Mouse (Mus musculus) heart, postnatal 0 days (tissue): ENCODE results near the gene Kcnk5. TPM values are rescaled to one million over a fixed set of nuclear protein-coding genes. Genes with fewer than 3 reads are reported as not detected.

Experiments
- ATAC-seq: fragments of 200-750 bp; cut with Nextera tagmentation; 2 replicates; pipeline ENCODE4 v1.8.0; 2017; ENCODE audit warnings: low read depth, moderate number of reproducible peaks, moderate library complexity; ENCODE audit not compliant: insufficient read depth
- DNase-seq: peaks from one replicate; pipeline ENCODE4 v3.0.0-alpha.2; 2016; ENCODE audit warnings: low spot score
- H3K27ac ChIP-seq: fragments of 300-500 bp; sonication (generic); 2 replicates; pipeline ENCODE4 v1.5.1; 2014; ENCODE audit warnings: low read depth, mild to moderate bottlenecking
- H3K27me3 ChIP-seq: fragments of 300-500 bp; sonication (generic); 2 replicates; pipeline ENCODE4 v1.6.1; 2014; ENCODE audit warnings: low read length, mixed read lengths; ENCODE audit not compliant: control insufficient read depth, insufficient read depth
- H3K36me3 ChIP-seq: fragments of 300-500 bp; sonication (generic); replicated peaks from 2 replicates; pipeline ENCODE4 v1.6.1; 2014; ENCODE audit warnings: low read length, mixed read lengths; ENCODE audit not compliant: control insufficient read depth, insufficient read depth
- H3K4me1 ChIP-seq: fragments of 300-500 bp; sonication (generic); 2 replicates; pipeline ENCODE4 v1.6.1; 2014; ENCODE audit warnings: antibody characterized with exemption; ENCODE audit not compliant: control insufficient read depth, insufficient read depth
- H3K4me2 ChIP-seq: fragments of 300-500 bp; sonication (generic); 2 replicates; pipeline ENCODE4 v1.6.1; 2014; ENCODE audit warnings: low read depth, mild to moderate bottlenecking, low read length, moderate library complexity
- H3K4me3 ChIP-seq: fragments of 300-500 bp; sonication (generic); 2 replicates; pipeline ENCODE4 v1.5.1; 2014; ENCODE audit warnings: low read depth, low read length
- H3K9ac ChIP-seq: fragments of 300-500 bp; sonication (generic); replicated peaks from 2 replicates; pipeline ENCODE4 v1.6.1; 2014; ENCODE audit warnings: low read depth, low read length, mixed read lengths
- H3K9me3 ChIP-seq: fragments of 300-500 bp; sonication (generic); replicated peaks from 2 replicates; pipeline ENCODE4 v1.6.1; 2016; ENCODE audit warnings: low read length; ENCODE audit not compliant: control insufficient read depth
- CTCF ChIP-seq: IDR thresholded peaks from 2 replicates; pipeline ENCODE4 v1.5.1; 2016; ENCODE audit warnings: antibody characterized with exemption, control low read depth, low read depth
- EP300 ChIP-seq: IDR thresholded peaks from 2 replicates; pipeline ENCODE4 v1.6.1; 2016; ENCODE audit warnings: antibody characterized with exemption, low read depth
- WGBS: fragments of 180-500 bp; shearing (Covaris S2); extraction: QIAGEN DNeasy Blood & Tissue Kit; methylation state at CpG from one replicate; pipeline ENCODE4 v1.1.7; 2014; 5-methylcytosine and 5-hydroxymethylcytosine counted together
- polyA plus RNA-seq: library from polyadenylated mRNA; unstranded; fragments of >200 nt; fragmentation: Nextera tagmentation; extraction: Ambion mirVana; gene quantifications from 2 replicates; pipeline ENCODE4 v1.2.1, GENCODE M21; 2015
- total RNA-seq: library from RNA; depleted of rRNA; stranded (reverse); fragments of >200 nt; gene quantifications from 2 replicates; pipeline ENCODE4 v1.2.3, GENCODE M21; 2014; ENCODE audit warnings: low replicate concordance

Kcnk5 gene
- total and polyA plus RNA-seq, 2 experiments from 2014 or later: 0.86 to 1.8 TPM

- ATAC-seq (no peak), DNase-seq (no peak)
- no peak overlapping the region for H3K27ac ChIP-seq
- no peak overlapping the region for H3K4me2 ChIP-seq
- TF ChIP-seq EP300 (no peak), CTCF (no peak)
- no peaks in the 10 kb centered on the region for H3K9me3 ChIP-seq
- H3K9ac ChIP-seq: no peak overlapping the region
- WGBS: 58% methylated on average over 7 of the region's 7 CpGs
- H3K36me3 ChIP-seq: no peaks in the 10 kb centered on the region
- no peaks in the 10 kb centered on the region for H3K27me3 ChIP-seq
- H3K4me3 ChIP-seq: no peak overlapping the region
- H3K4me1 ChIP-seq: no peaks in the 10 kb centered on the region
These were observed 28.3 kb upstream of the Kcnk5 start for GRCm38 (mm10) chr14:20209926-20210325.

DNA sequence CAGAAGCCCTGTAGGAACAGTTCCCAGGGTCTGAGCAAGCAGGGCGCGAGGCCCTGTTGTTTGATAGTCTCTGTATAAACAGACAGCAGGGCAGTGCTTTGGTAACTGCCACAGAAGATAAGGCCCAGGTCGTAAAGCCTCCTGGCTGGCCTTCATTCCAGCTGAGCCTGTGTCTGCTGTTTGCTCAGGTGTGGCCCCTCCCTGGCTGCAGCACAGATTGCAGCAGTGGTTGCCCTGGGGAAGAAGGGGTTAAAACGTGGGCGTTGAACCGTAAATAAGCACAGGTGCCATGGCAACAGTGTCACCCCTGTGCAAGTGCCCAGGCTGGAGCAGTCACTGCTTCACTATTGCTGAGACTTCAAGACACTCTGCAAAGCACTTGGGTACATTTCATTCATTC lies 26.8 kb upstream of the Kcnk5 start:
- H3K4me1 ChIP-seq: no peaks in the 10 kb centered on the region
- peak; percentile 24; the same call in 1 of the 2 replicates for ATAC-seq
- H3K4me2 ChIP-seq: no peak overlapping the region
- TF ChIP-seq EP300 (no peak), CTCF (no peak)
- H3K36me3 ChIP-seq: no peaks in the 10 kb centered on the region
- no peaks in the 10 kb centered on the region for H3K27me3 ChIP-seq
- no peaks in the 10 kb centered on the region for H3K9me3 ChIP-seq
- whole genome bisulfite sequencing: 13% methylated on average over 6 of the region's 6 CpGs
- no peak overlapping the region for H3K9ac ChIP-seq
- DNase-seq: no peak
- H3K4me3 ChIP-seq: no peak overlapping the region
- H3K27ac ChIP-seq: no peak overlapping the region

DNA sequence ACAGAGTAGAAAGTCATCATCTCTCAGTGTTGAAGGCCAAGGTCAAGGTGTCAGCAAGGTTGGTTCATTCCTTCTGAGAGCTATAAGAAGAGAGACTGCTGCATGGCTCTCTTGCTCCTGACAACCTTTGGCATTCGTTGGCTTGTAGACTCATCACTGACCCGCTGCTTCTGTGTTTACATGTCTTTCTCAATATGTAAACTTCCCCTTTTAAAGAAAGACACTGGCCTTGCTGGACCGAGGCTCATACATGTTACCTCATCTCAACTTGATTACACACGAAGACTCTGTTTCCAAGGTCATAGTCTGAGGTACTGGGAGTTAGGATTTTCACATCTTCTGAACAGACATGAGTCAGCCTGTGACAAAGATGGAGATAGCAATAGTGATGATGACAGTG lies 24.1 kb upstream of the Kcnk5 start:
- Histone ChIP-seq H3K4me3 (no peak overlapping the region), H3K9ac (no peak overlapping the region), H3K36me3 (no peaks in the 10 kb centered on the region), H3K4me2 (no peak overlapping the region), H3K4me1 (no peaks in the 10 kb centered on the region), H3K27me3 (no peaks in the 10 kb centered on the region), H3K9me3 (no peaks in the 10 kb centered on the region), H3K27ac (no peak overlapping the region)
- no peak for TF ChIP-seq EP300
- no peak for TF ChIP-seq CTCF
- no peak for ATAC-seq
- no peak for DNase-seq
- WGBS: 80% methylated on average over 4 of the region's 4 CpGs

GRCm38 (mm10) chr14:20203301-20203700 lies 21.7 kb upstream of the Kcnk5 start:
- no peak for ATAC-seq
- no peaks in the 10 kb centered on the region for H3K9me3 ChIP-seq
- H3K4me3 ChIP-seq: no peak overlapping the region
- no peaks in the 10 kb centered on the region for H3K4me1 ChIP-seq
- WGBS: 50% methylated on average over 4 of the region's 4 CpGs
- no peaks in the 10 kb centered on the region for H3K36me3 ChIP-seq
- no peak overlapping the region for H3K9ac ChIP-seq
- H3K4me2 ChIP-seq: no peak overlapping the region
- DNase-seq: no peak
- no peak overlapping the region for H3K27ac ChIP-seq
- TF ChIP-seq CTCF: no peak
- no peak for TF ChIP-seq EP300
- H3K27me3 ChIP-seq: no peaks in the 10 kb centered on the region

DNA sequence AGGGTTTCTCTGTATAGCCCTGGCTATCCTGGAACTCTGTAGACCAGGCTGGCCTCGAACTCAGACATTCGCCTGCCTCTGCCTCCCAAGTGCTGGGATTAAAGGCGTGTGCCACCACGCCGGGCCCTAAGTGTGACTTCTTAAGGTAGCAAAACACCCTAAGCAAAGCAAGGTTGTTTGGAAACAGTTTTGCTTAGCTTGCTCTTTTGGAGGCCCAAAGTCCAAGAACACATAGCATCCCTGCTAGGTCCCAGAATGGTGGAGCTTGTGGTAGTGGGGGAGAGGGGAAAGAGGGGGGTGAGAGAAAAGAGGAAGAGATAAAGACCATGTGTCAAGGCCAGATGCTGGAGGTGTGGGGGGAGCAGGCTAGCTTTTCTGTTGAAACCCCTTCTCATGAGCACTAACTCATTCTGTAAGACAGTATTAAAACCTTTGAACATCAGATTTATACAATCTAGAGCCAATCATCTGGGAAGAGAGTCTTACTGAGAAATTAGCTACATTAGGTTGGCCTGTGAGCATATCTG lies 21.1 kb upstream of the Kcnk5 start:
- no peaks in the 10 kb centered on the region for H3K36me3 ChIP-seq
- no peak overlapping the region for H3K9ac ChIP-seq
- TF ChIP-seq CTCF: no peak
- TF ChIP-seq EP300: no peak
- H3K4me3 ChIP-seq: no peak overlapping the region
- no peak overlapping the region for H3K27ac ChIP-seq
- H3K4me1 ChIP-seq: no peaks in the 10 kb centered on the region
- H3K4me2 ChIP-seq: no peak overlapping the region
- no peaks in the 10 kb centered on the region for H3K9me3 ChIP-seq
- DNase-seq (no peak), ATAC-seq (no peak)
- 89% methylated on average over 5 of the region's 5 CpGs for WGBS
- no peaks in the 10 kb centered on the region for H3K27me3 ChIP-seq

DNA sequence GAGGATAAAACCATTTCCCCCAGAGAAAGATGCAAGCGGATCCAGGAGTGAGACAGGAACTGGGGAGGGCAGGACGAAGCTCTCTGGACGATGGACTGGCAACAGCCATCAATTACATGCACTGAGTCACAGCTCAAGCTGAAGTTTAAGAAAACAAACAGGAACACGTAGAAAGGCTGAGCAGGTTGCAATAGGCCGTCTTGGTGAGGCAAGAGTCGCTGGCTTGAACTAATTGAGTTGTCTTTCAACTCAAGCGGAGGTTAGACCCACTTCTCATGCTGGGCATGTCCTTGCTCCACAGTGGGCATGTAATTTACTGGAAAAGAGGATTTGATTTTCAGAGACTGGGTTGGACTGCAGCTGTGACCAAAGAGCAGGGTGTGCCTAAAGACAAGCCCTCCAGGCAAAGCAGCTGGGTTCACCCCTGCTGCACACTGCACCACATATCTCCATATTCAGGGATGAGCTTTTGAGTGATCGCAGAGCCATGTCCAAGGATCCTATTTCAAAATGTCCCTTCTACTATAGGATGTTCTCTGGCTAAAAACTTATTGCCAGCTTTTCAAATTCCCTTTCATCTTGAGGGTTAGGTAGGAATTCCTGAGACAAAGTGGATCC lies 19.6 kb upstream of the Kcnk5 start:
- no peak for DNase-seq
- H3K9me3 ChIP-seq: no peaks in the 10 kb centered on the region
- H3K9ac ChIP-seq: no peak overlapping the region
- no peak overlapping the region for H3K4me2 ChIP-seq
- no peaks in the 10 kb centered on the region for H3K36me3 ChIP-seq
- ATAC-seq: no peak
- WGBS: 77% methylated on average over 8 of the region's 8 CpGs
- H3K4me1 ChIP-seq: no peaks in the 10 kb centered on the region
- no peak for TF ChIP-seq EP300
- TF ChIP-seq CTCF: no peak
- no peak overlapping the region for H3K27ac ChIP-seq
- no peak overlapping the region for H3K4me3 ChIP-seq
- H3K27me3 ChIP-seq: no peaks in the 10 kb centered on the region
